Mouse (Mus musculus): ENCODE measurements around the gene S100a10.

- TF ChIP-seq POLR2A (IDR thresholded peaks at IDR 0.05; ENCODE audit: control insufficient read depth, extremely low read depth, insufficient read depth, low read length, poor library complexity) (no peak), CTCF (IDR thresholded peaks at IDR 0.05; ENCODE audit: borderline replicate concordance, control insufficient read depth, extremely low read depth, insufficient read depth, low read length, poor library complexity) (no peak)
Observed at GRCm38 (mm10) chr3:93549986-93550385, 4.9 kb upstream of the S100a10 start.

Measured in thymus, adult 2 months (tissue).